Mouse (Mus musculus) forebrain, embryonic 13.5 days (tissue): ENCODE data around the gene Lrp1. TPM values are rescaled to one million over a fixed set of nuclear protein-coding genes. Genes with fewer than 3 reads are reported as not detected.
A peak's percentile ranks its signal among the peaks of the same experiment; 100 is the strongest.

Source experiments
- ATAC-seq: fragments of 200-750 bp; cut with Nextera tagmentation; 2 replicates; pipeline ENCODE4 v1.8.0; 2017
- H3K27ac ChIP-seq: fragments of 300-500 bp; sonication (generic); 2 replicates; pipeline ENCODE4 v1.5.1; 2015; ENCODE audit warnings: inconsistent platforms, mild to moderate bottlenecking, moderate library complexity
- H3K27me3 ChIP-seq: fragments of 300-500 bp; sonication (generic); 2 replicates; pipeline ENCODE4 v1.6.1; 2015; ENCODE audit warnings: mild to moderate bottlenecking, inconsistent platforms
- H3K36me3 ChIP-seq: fragments of 300-500 bp; sonication (generic); 2 replicates; pipeline ENCODE4 v1.6.1; 2015; ENCODE audit warnings: mild to moderate bottlenecking, inconsistent platforms; ENCODE audit not compliant: poor library complexity, severe bottlenecking
- H3K4me1 ChIP-seq: fragments of 300-500 bp; sonication (generic); 2 replicates; pipeline ENCODE4 v1.6.1; 2015; ENCODE audit warnings: inconsistent platforms
- H3K4me2 ChIP-seq: fragments of 300-500 bp; sonication (generic); 2 replicates; pipeline ENCODE4 v1.6.1; 2015; ENCODE audit warnings: inconsistent platforms, mild to moderate bottlenecking, moderate library complexity
- H3K4me3 ChIP-seq: fragments of 300-500 bp; sonication (generic); 2 replicates; pipeline ENCODE4 v1.5.1; 2015; ENCODE audit warnings: mild to moderate bottlenecking, inconsistent platforms
- H3K9ac ChIP-seq: fragments of 300-500 bp; sonication (generic); 2 replicates; pipeline ENCODE4 v1.6.1; 2015; ENCODE audit warnings: mild to moderate bottlenecking, inconsistent platforms
- H3K9me3 ChIP-seq: fragments of 300-500 bp; sonication (generic); replicated peaks from 2 replicates; pipeline ENCODE4 v1.6.1; 2016; ENCODE audit warnings: inconsistent platforms
- WGBS: fragments of 180-500 bp; shearing (Covaris S2); methylation state at CpG from one replicate; pipeline ENCODE4 v1.1.7; 2015; 5-methylcytosine and 5-hydroxymethylcytosine counted together
- polyA plus RNA-seq: library from polyadenylated mRNA; unstranded; fragments of >200 nt; fragmentation: Nextera tagmentation; extraction: Ambion mirVana; gene quantifications from 2 replicates; pipeline ENCODE4 v1.2.1, GENCODE M21; 2015

Gene Lrp1
- polyA plus RNA-seq, 1 experiment from 2014 or later, result 65.1 TPM

- ATAC-seq, result no peak
- Histone ChIP-seq H3K36me3 (peaks cover 88% of the 10 kb centered on the region), H3K4me3 (no peak overlapping the region), H3K9ac (no peak overlapping the region), H3K4me1 (peaks cover 11% of the 10 kb centered on the region), H3K27me3 (no peaks in the 10 kb centered on the region), H3K4me2 (no peak overlapping the region), H3K27ac (no peak overlapping the region), H3K9me3 (no peaks in the 10 kb centered on the region)
- 92% methylated on average over 30 of the region's 30 CpGs for WGBS
These were observed 25.8 kb downstream of the Lrp1 start for GRCm38 (mm10) chr10:127594930-127595715.

- Histone ChIP-seq H3K9me3 (no peaks in the 10 kb centered on the region), H3K4me3 (no peak overlapping the region), H3K4me1 (peaks cover 11% of the 10 kb centered on the region), H3K27ac (no peak overlapping the region), H3K9ac (no peak overlapping the region), H3K27me3 (no peaks in the 10 kb centered on the region), H3K4me2 (no peak overlapping the region), H3K36me3 (peaks cover 88% of the 10 kb centered on the region)
- ATAC-seq, result no peak
- WGBS, result 95% methylated on average over 8 of the region's 8 CpGs
These were observed 26.5 kb downstream of the Lrp1 start for GRCm38 (mm10) chr10:127594405-127594804.

- no peaks in the 10 kb centered on the region for H3K9me3 ChIP-seq
- no peak for ATAC-seq
- H3K36me3 ChIP-seq, result peaks cover 88% of the 10 kb centered on the region
- no peaks in the 10 kb centered on the region for H3K27me3 ChIP-seq
- H3K27ac ChIP-seq, result no peak overlapping the region
- H3K4me3 ChIP-seq, result no peak overlapping the region
- H3K4me1 ChIP-seq, result peaks cover 11% of the 10 kb centered on the region
- no peak overlapping the region for H3K4me2 ChIP-seq
- H3K9ac ChIP-seq, result no peak overlapping the region
- 91% methylated on average over 13 of the region's 13 CpGs for WGBS
These were observed 28.1 kb downstream of the Lrp1 start for GRCm38 (mm10) chr10:127592850-127593249.

GRCm38 (mm10) chr10:127592423-127592822 is 28.5 kb downstream of the Lrp1 start:
- H3K27ac ChIP-seq, result no peak overlapping the region
- no peak overlapping the region for H3K4me2 ChIP-seq
- no peaks in the 10 kb centered on the region for H3K9me3 ChIP-seq
- ATAC-seq, result no peak
- H3K4me3 ChIP-seq, result no peak overlapping the region
- peaks cover 90% of the 10 kb centered on the region for H3K36me3 ChIP-seq
- H3K27me3 ChIP-seq, result no peaks in the 10 kb centered on the region
- 96% methylated on average over 7 of the region's 7 CpGs for WGBS
- H3K4me1 ChIP-seq, result peaks cover 11% of the 10 kb centered on the region
- H3K9ac ChIP-seq, result no peak overlapping the region

GRCm38 (mm10) chr10:127591514-127591913 is 29.4 kb downstream of the Lrp1 start:
- no peak overlapping the region for H3K4me2 ChIP-seq
- peaks cover 7% of the 10 kb centered on the region for H3K4me1 ChIP-seq
- H3K27me3 ChIP-seq, result no peaks in the 10 kb centered on the region
- ATAC-seq, result no peak
- no peaks in the 10 kb centered on the region for H3K9me3 ChIP-seq
- H3K27ac ChIP-seq, result no peak overlapping the region
- H3K4me3 ChIP-seq, result no peak overlapping the region
- H3K9ac ChIP-seq, result no peak overlapping the region
- H3K36me3 ChIP-seq, result peaks cover 97% of the 10 kb centered on the region
- WGBS, result 52% methylated on average over 7 of the region's 7 CpGs

GRCm38 (mm10) chr10:127590831-127591451 is 30.0 kb downstream of the Lrp1 start:
- ATAC-seq, result no peak
- Histone ChIP-seq H3K36me3 (peaks cover 99% of the 10 kb centered on the region), H3K9ac (peak overlapping the region; percentile 37; the same call in 1 of the 2 replicates), H3K4me1 (peaks cover 1% of the 10 kb centered on the region), H3K4me3 (no peak overlapping the region), H3K27me3 (no peaks in the 10 kb centered on the region), H3K27ac (no peak overlapping the region), H3K9me3 (no peaks in the 10 kb centered on the region), H3K4me2 (no peak overlapping the region)
- WGBS, result 92% methylated on average over 7 of the region's 7 CpGs

- Histone ChIP-seq H3K4me2 (no peak overlapping the region), H3K27ac (no peak overlapping the region), H3K36me3 (peaks cover 98% of the 10 kb centered on the region), H3K4me3 (no peak overlapping the region), H3K4me1 (no peaks in the 10 kb centered on the region), H3K9ac (no peak overlapping the region), H3K9me3 (no peaks in the 10 kb centered on the region), H3K27me3 (no peaks in the 10 kb centered on the region)
- no peak for ATAC-seq
- WGBS, result 87% methylated on average over 12 of the region's 12 CpGs
These were observed 30.7 kb downstream of the Lrp1 start for GRCm38 (mm10) chr10:127590256-127590655.

- no peaks in the 10 kb centered on the region for H3K27me3 ChIP-seq
- 94% methylated on average over 8 of the region's 8 CpGs for WGBS
- H3K4me1 ChIP-seq, result no peaks in the 10 kb centered on the region
- no peak overlapping the region for H3K4me3 ChIP-seq
- no peak overlapping the region for H3K4me2 ChIP-seq
- H3K9ac ChIP-seq, result no peak overlapping the region
- no peaks in the 10 kb centered on the region for H3K9me3 ChIP-seq
- ATAC-seq, result no peak
- peaks cover 98% of the 10 kb centered on the region for H3K36me3 ChIP-seq
- no peak overlapping the region for H3K27ac ChIP-seq
These were observed 33.2 kb downstream of the Lrp1 start for GRCm38 (mm10) chr10:127587776-127588175.

- Histone ChIP-seq H3K27me3 (no peaks in the 10 kb centered on the region), H3K4me2 (no peak overlapping the region), H3K4me1 (no peaks in the 10 kb centered on the region), H3K36me3 (peaks cover 98% of the 10 kb centered on the region), H3K9ac (no peak overlapping the region), H3K27ac (no peak overlapping the region), H3K4me3 (no peak overlapping the region), H3K9me3 (no peaks in the 10 kb centered on the region)
- no peak for ATAC-seq
- 87% methylated on average over 4 of the region's 4 CpGs for WGBS
These were observed 34.7 kb downstream of the Lrp1 start for GRCm38 (mm10) chr10:127586209-127586608.

GRCm38 (mm10) chr10:127585598-127585997 is 35.4 kb downstream of the Lrp1 start:
- H3K27me3 ChIP-seq, result no peaks in the 10 kb centered on the region
- H3K9ac ChIP-seq, result no peak overlapping the region
- no peaks in the 10 kb centered on the region for H3K9me3 ChIP-seq
- no peak overlapping the region for H3K27ac ChIP-seq
- H3K4me3 ChIP-seq, result no peak overlapping the region
- WGBS, result 80% methylated on average over 2 of the region's 2 CpGs
- ATAC-seq, result no peak
- no peaks in the 10 kb centered on the region for H3K4me1 ChIP-seq
- peaks cover 98% of the 10 kb centered on the region for H3K36me3 ChIP-seq
- H3K4me2 ChIP-seq, result no peak overlapping the region

- Histone ChIP-seq H3K4me2 (no peak overlapping the region), H3K4me3 (no peak overlapping the region), H3K4me1 (no peaks in the 10 kb centered on the region), H3K36me3 (peaks cover 98% of the 10 kb centered on the region), H3K27me3 (no peaks in the 10 kb centered on the region), H3K9ac (no peak overlapping the region), H3K27ac (no peak overlapping the region), H3K9me3 (no peaks in the 10 kb centered on the region)
- 91% methylated on average over 8 of the region's 8 CpGs for WGBS
- no peak for ATAC-seq
These were observed 37.3 kb downstream of the Lrp1 start for GRCm38 (mm10) chr10:127583649-127584048.

- no peak for ATAC-seq
- Histone ChIP-seq H3K4me1 (no peaks in the 10 kb centered on the region), H3K36me3 (peaks cover 98% of the 10 kb centered on the region), H3K4me2 (no peak overlapping the region), H3K27ac (no peak overlapping the region), H3K27me3 (no peaks in the 10 kb centered on the region), H3K4me3 (no peak overlapping the region), H3K9ac (no peak overlapping the region), H3K9me3 (no peaks in the 10 kb centered on the region)
- 95% methylated on average over 9 of the region's 9 CpGs for WGBS
These were observed 39.7 kb downstream of the Lrp1 start for GRCm38 (mm10) chr10:127581291-127581690.
